Mouse (Mus musculus) MEL (cell line): Measurements from ENCODE around the gene Ikbkg. TPM values are rescaled to one million over a fixed set of nuclear protein-coding genes. Genes with fewer than 3 reads are reported as not detected.

Source experiments
- DNase-seq: peaks from one replicate; pipeline ENCODE4 v3.0.0; 2011; ENCODE audit warnings: low read depth, low spot score
- H3K27ac ChIP-seq: 2 replicates; pipeline ENCODE4 v1.5.1; 2012; ENCODE audit warnings: low read depth, mild to moderate bottlenecking, control low read depth, low read length, moderate library complexity; ENCODE audit not compliant: control insufficient read depth
- H3K27me3 ChIP-seq, 2 experiments: fragments of 150-350 bp in 1 of 2; sonication (generic) in 1 of 2; 2 replicates each; pipeline ENCODE4 v1.6.1; 2012; ENCODE audit warnings: low read length in 2 of 2, mild to moderate bottlenecking in 2 of 2, improper control_type of control experiment in 1 of 2, moderate library complexity in 1 of 2; ENCODE audit not compliant: insufficient read depth in 2 of 2, control insufficient read depth in 1 of 2
- H3K36me3 ChIP-seq, 2 experiments: 2 replicates each; pipeline ENCODE4 v1.6.1; 2012 to 2014; ENCODE audit warnings: low read length in 2 of 2, improper control_type of control experiment in 1 of 2, inconsistent platforms in 1 of 2, mild to moderate bottlenecking in 1 of 2; ENCODE audit not compliant: insufficient read depth in 2 of 2, control insufficient read depth in 1 of 2
- H3K4me1 ChIP-seq, 2 experiments: fragments of 150-350 bp in 1 of 2; sonication (generic) in 1 of 2; 2 replicates each; pipeline ENCODE4 v1.6.1; 2012; ENCODE audit warnings: low read length in 2 of 2, improper control_type of control experiment in 1 of 2, mild to moderate bottlenecking in 1 of 2; ENCODE audit not compliant: insufficient read depth in 2 of 2, control insufficient read depth in 1 of 2
- H3K4me3 ChIP-seq, 2 experiments: fragments of 150-350 bp in 1 of 2; sonication (generic) in 1 of 2; 2 replicates each; pipeline ENCODE4 v1.5.1; 2012; ENCODE audit warnings: low read depth in 2 of 2, low read length in 2 of 2, mild to moderate bottlenecking in 2 of 2, moderate library complexity in 2 of 2, control low read depth in 1 of 2, improper control_type of control experiment in 1 of 2; ENCODE audit not compliant: control insufficient read depth in 1 of 2, insufficient read depth in 1 of 2
- H3K79me2 ChIP-seq: 2 replicates; pipeline ENCODE4 v1.6.1; 2012; ENCODE audit warnings: mild to moderate bottlenecking, low read length, moderate library complexity; ENCODE audit not compliant: control insufficient read depth, poor library complexity, insufficient read depth
- H3K9ac ChIP-seq: 2 replicates; pipeline ENCODE4 v1.6.1; 2012; ENCODE audit warnings: low read depth, mild to moderate bottlenecking, control low read depth, low read length, moderate library complexity; ENCODE audit not compliant: control insufficient read depth, poor library complexity, severe bottlenecking
- H3K9me3 ChIP-seq: fragments of 150-350 bp; sonication (generic); replicated peaks from 2 replicates; pipeline ENCODE4 v1.6.1; 2012; ENCODE audit warnings: mild to moderate bottlenecking, low read length, improper control_type of control experiment, moderate library complexity; ENCODE audit not compliant: insufficient read depth
- BHLHE40 ChIP-seq: IDR thresholded peaks from 2 replicates; pipeline ENCODE4 v1.6.1; 2012; ENCODE audit warnings: low read depth, mild to moderate bottlenecking, inconsistent platforms, low read length, improper control_type of control experiment, borderline replicate concordance
- CHD1 ChIP-seq: IDR thresholded peaks from 2 replicates; pipeline ENCODE4 v1.6.1; 2012; ENCODE audit warnings: low read depth, mild to moderate bottlenecking, inconsistent platforms, low read length, improper control_type of control experiment
- CTCF ChIP-seq, 3 experiments: IDR thresholded peaks in 2 of 3; conservative IDR thresholded peaks in 1 of 3; 2 replicates each; pipeline ENCODE4 v1.5.1; 2011 to 2012; ENCODE audit warnings: low read length in 3 of 3, low read depth in 2 of 3, mild to moderate bottlenecking in 2 of 3, improper control_type of control experiment in 1 of 3, inconsistent platforms in 1 of 3, mixed read lengths in 1 of 3, moderate library complexity in 1 of 3; ENCODE audit not compliant: control insufficient read depth in 1 of 3, insufficient read depth in 1 of 3, poor library complexity in 1 of 3, severe bottlenecking in 1 of 3
- ETS1 ChIP-seq: IDR thresholded peaks from 2 replicates; pipeline ENCODE4 v1.6.1; 2012; ENCODE audit warnings: low read depth, mild to moderate bottlenecking, inconsistent platforms, low read length, improper control_type of control experiment, moderate library complexity
- GATA1 ChIP-seq: IDR thresholded peaks from 2 replicates; pipeline ENCODE4 v1.6.1; 2011; ENCODE audit warnings: low read depth, low read length, improper control_type of control experiment
- HCFC1 ChIP-seq: IDR thresholded peaks from 2 replicates; pipeline ENCODE4 v1.6.1; 2012; ENCODE audit warnings: low read depth, mild to moderate bottlenecking, inconsistent platforms, low read length, improper control_type of control experiment, moderate library complexity
- JUND ChIP-seq: IDR thresholded peaks from 2 replicates; pipeline ENCODE4 v1.6.1; 2011; ENCODE audit warnings: low read depth, mild to moderate bottlenecking, improper control_type of control experiment, low read length
- MAFK ChIP-seq: IDR thresholded peaks from 2 replicates; pipeline ENCODE4 v1.6.1; 2011; ENCODE audit warnings: low read depth, mild to moderate bottlenecking, low read length, improper control_type of control experiment, borderline replicate concordance
- MAX ChIP-seq: IDR thresholded peaks from 2 replicates; pipeline ENCODE4 v1.6.1; 2011; ENCODE audit warnings: low read length, improper control_type of control experiment
- MEF2A ChIP-seq: IDR thresholded peaks from 2 replicates; pipeline ENCODE4 v1.6.1; 2014; ENCODE audit warnings: low read depth, mild to moderate bottlenecking, inconsistent platforms, low read length, improper control_type of control experiment; ENCODE audit not compliant: poor library complexity, insufficient replicate concordance, severe bottlenecking; ENCODE audit errors: extremely low read depth
- MXI1 ChIP-seq: IDR thresholded peaks from 2 replicates; pipeline ENCODE4 v1.6.1; 2011; ENCODE audit warnings: mild to moderate bottlenecking, low read depth, low read length, improper control_type of control experiment
- MYB ChIP-seq: IDR thresholded peaks from 2 replicates; pipeline ENCODE4 v1.6.1; 2011; ENCODE audit warnings: mild to moderate bottlenecking, low read depth, low read length, improper control_type of control experiment
- MYC ChIP-seq: IDR thresholded peaks from 2 replicates; pipeline ENCODE4 v1.6.1; 2011; ENCODE audit warnings: low read depth, mild to moderate bottlenecking, low read length, improper control_type of control experiment, moderate library complexity
- NELFE ChIP-seq: IDR thresholded peaks from 2 replicates; pipeline ENCODE4 v1.6.1; 2011; ENCODE audit warnings: low read depth, low read length, improper control_type of control experiment
- NRF1 ChIP-seq: IDR thresholded peaks from 2 replicates; pipeline ENCODE4 v1.6.1; 2014; ENCODE audit warnings: low read depth, mild to moderate bottlenecking, inconsistent platforms, low read length, improper control_type of control experiment, moderate library complexity; ENCODE audit not compliant: poor library complexity, insufficient read depth, severe bottlenecking
- POLR2A ChIP-seq, 2 experiments: IDR thresholded peaks; 2 replicates each; pipeline ENCODE4 v1.6.1; 2011 to 2012; ENCODE audit warnings: low read length in 2 of 2, mild to moderate bottlenecking in 2 of 2, control low read depth in 1 of 2, improper control_type of control experiment in 1 of 2, low read depth in 1 of 2, moderate library complexity in 1 of 2; ENCODE audit not compliant: control insufficient read depth in 1 of 2, insufficient read depth in 1 of 2, poor library complexity in 1 of 2
- POLR2AphosphoS2 ChIP-seq: IDR thresholded peaks from 2 replicates; pipeline ENCODE4 v1.6.1; 2011; ENCODE audit warnings: low read length, improper control_type of control experiment
- POLR2AphosphoS5 ChIP-seq: IDR thresholded peaks from 2 replicates; pipeline ENCODE4 v1.6.1; 2012; ENCODE audit warnings: low read depth, borderline replicate concordance, mild to moderate bottlenecking, inconsistent platforms, low read length, moderate library complexity, mixed read lengths
- RCOR1 ChIP-seq: IDR thresholded peaks from 2 replicates; pipeline ENCODE4 v1.6.1; 2012; ENCODE audit warnings: low read depth, mild to moderate bottlenecking, inconsistent platforms, low read length, improper control_type of control experiment
- SIN3A ChIP-seq: IDR thresholded peaks from 2 replicates; pipeline ENCODE4 v1.6.1; 2012; ENCODE audit warnings: low read length, improper control_type of control experiment, inconsistent platforms
- SMC3 ChIP-seq: IDR thresholded peaks from 2 replicates; pipeline ENCODE4 v1.6.1; 2011; ENCODE audit warnings: low read depth, low read length, improper control_type of control experiment
- TBP ChIP-seq: IDR thresholded peaks from 2 replicates; pipeline ENCODE4 v1.8.0; 2011; ENCODE audit warnings: low read depth, low read length, improper control_type of control experiment
- UBTF ChIP-seq: IDR thresholded peaks from 2 replicates; pipeline ENCODE4 v1.6.1; 2012; ENCODE audit warnings: low read depth, mild to moderate bottlenecking, inconsistent platforms, low read length, improper control_type of control experiment, moderate library complexity, borderline replicate concordance; ENCODE audit not compliant: insufficient read depth
- USF1 ChIP-seq: IDR thresholded peaks from 2 replicates; pipeline ENCODE4 v1.6.1; 2014; ENCODE audit warnings: low read depth, mild to moderate bottlenecking, inconsistent platforms, low read length, improper control_type of control experiment, moderate library complexity
- ZKSCAN1 ChIP-seq: IDR thresholded peaks from 2 replicates; pipeline ENCODE4 v1.6.1; 2012; ENCODE audit warnings: low read depth, mild to moderate bottlenecking, inconsistent platforms, low read length, improper control_type of control experiment, moderate library complexity
- ZNF384 ChIP-seq: IDR thresholded peaks from 2 replicates; pipeline ENCODE4 v1.6.1; 2012; ENCODE audit warnings: low read depth, mild to moderate bottlenecking, inconsistent platforms, low read length, improper control_type of control experiment
- polyA plus RNA-seq, 2 experiments: library from polyadenylated mRNA; stranded (reverse) in 1 of 2; unstranded in 1 of 2; fragments of >175 nt in 1 of 2; fragments of >200 nt in 1 of 2; gene quantifications; 2 replicates each; pipeline versions ENCODE4 v1.2.1 to v1.2.4; 2012; ENCODE audit warnings: low replicate concordance in 2 of 2, low read depth in 1 of 2; ENCODE audit not compliant: insufficient read length in 2 of 2, insufficient read depth in 1 of 2, missing spikeins in 1 of 2
- total RNA-seq: library from RNA; depleted of rRNA; stranded (reverse); fragments of 300-350 nt; gene quantifications from 2 replicates; pipeline ENCODE4 v1.2.3, GENCODE M21; 2012

The Ikbkg gene
- total and polyA plus RNA-seq, 3 experiments: 21.7 to 26.6 TPM; not detected in 1

DNA sequence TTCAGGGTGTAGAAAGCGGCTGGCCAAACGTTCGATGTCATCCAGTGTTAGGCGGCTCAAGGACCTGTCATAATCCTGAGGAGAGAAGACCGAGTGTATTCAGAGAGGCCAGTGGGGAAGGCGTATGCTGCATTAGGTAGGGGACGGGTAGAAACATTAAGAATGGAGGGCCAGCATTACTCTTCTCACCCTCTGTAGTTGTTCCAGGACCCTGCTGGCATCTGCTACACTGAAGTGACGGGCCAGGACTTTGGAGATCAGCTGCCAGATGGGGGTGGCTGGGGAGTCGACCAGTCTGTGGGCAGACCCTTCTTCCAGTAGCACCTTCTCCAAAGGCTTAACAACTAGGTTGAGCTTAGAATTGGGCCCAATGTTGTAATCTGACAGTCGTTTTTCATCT, 25.6 kb upstream of the Ikbkg start:
- Histone ChIP-seq H3K36me3 (peaks cover 0 to 13% of the 10 kb centered on the region in 2 experiments), H3K9me3 (no peaks in the 10 kb centered on the region), H3K4me3 (peak overlapping the region; percentile 91 to 97), H3K9ac (peak overlapping the region; percentile 98), H3K27me3 (no peaks in the 10 kb centered on the region), H3K4me1 (peaks cover 0 to 15% of the 10 kb centered on the region in 2 experiments; a peak in 2 of 4 replicates), H3K79me2 (peaks cover 12% of the 10 kb centered on the region), H3K27ac (no peak overlapping the region; the same call in 1 of the 2 replicates)
- no peak for DNase-seq
- TF ChIP-seq TBP (no peak), ZKSCAN1 (no peak), SMC3 (no peak), ETS1 (no peak), UBTF (no peak), MAX (no peak), NELFE (no peak), JUND (no peak), MYC (no peak)
- TF ChIP-seq, all 39 proteins: peak for 0

DNA sequence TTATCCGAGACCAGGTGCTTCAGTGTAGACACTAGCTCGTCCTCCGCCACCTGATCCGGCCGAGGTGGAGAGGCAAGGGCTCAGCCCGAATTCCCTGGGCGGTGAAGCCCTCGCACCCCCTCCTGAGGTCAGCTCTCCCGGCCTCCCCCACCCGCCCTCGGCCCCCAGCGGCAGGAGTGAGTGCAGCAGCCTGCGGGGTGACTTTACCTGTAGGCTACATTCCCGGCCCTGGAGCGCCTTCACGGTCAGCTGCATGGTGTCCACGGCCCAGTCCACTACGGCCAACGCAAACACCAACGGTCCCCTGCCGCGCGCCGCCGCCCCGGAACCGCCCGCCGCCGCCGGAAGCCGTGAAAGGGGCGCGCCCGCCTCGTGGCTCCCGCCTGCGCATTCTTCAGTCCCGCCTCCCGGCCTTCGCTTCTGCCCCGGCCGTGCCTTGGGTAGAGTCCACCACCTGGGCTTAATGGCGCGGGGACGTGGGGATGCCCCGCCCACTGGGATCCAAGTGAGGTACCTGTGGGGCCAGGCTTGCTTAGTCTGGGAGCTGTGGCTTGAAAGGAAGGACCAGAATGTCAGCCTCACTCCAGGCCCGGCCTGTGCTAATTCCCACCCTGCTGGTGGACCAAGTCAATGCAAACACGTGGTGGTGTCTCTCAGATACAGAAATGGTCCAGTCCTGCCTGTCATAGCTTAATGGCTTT, 24.7 kb upstream of the Ikbkg start:
- H3K9me3 ChIP-seq: no peaks in the 10 kb centered on the region
- DNase-seq: peak; percentile 75
- TF ChIP-seq TBP (0 out of 2 replicates have a peak, but pooled peaks have one; percentile 21), MYC (peak; percentile 94), SIN3A (peak; percentile 65; the same call in 1 of the 2 replicates), UBTF (no peak), ZNF384 (no peak), BHLHE40 (no peak), POLR2AphosphoS2 (peak; percentile 67), CTCF (IDR thresholded peaks at IDR 0.05 in 2 of 3, conservative IDR thresholded peaks at IDR 0.05 in 1 of 3; ENCODE audit: control insufficient read depth in 1 of 3, insufficient read depth in 1 of 3, low read depth in 2 of 3, low read length in 3 of 3, poor library complexity in 1 of 3, severe bottlenecking in 1 of 3) (0 out of 6 replicates have a peak, but pooled peaks of 1 of the 3 experiments have one; percentile 6), MAX (peak; percentile 91), JUND (no peak), USF1 (peak; percentile 48), RCOR1 (no peak), MAFK (no peak), POLR2AphosphoS5 (no peak), POLR2A (IDR thresholded peaks at IDR 0.05; ENCODE audit: control insufficient read depth in 1 of 2, insufficient read depth in 1 of 2, low read depth in 1 of 2, low read length in 2 of 2, poor library complexity in 1 of 2) (peak; percentile 46 to 74; a peak in 3 of 4 replicates), NRF1 (peak; percentile 64), MXI1 (peak; percentile 89), GATA1 (no peak), MYB (no peak), HCFC1 (peak; percentile 68), MEF2A (no peak), CHD1 (no peak), NELFE (peak; percentile 28)

More for the DNA sequence above, 24.7 kb upstream of the Ikbkg start:
- peaks cover 15% of the 10 kb centered on the region for H3K79me2 ChIP-seq
- H3K36me3 ChIP-seq: peaks cover 0 to 13% of the 10 kb centered on the region in 2 experiments
- H3K4me1 ChIP-seq: peaks cover 0 to 15% of the 10 kb centered on the region in 2 experiments; a peak in 2 of 4 replicates
- peak overlapping the region; percentile 91 to 97 for H3K4me3 ChIP-seq
- peak overlapping the region; percentile 63 for H3K27ac ChIP-seq
- H3K9ac ChIP-seq: peak overlapping the region; percentile 98
- H3K27me3 ChIP-seq: no peaks in the 10 kb centered on the region
